Mouse (Mus musculus): ENCODE results near the gene Mrc2.

Mrc2 gene

GRCm38 (mm10) chr11:105390290-105390689 is 97.8 kb downstream of the Mrc2 start:
- no peak for DNase-seq (ENCODE audit: low read depth)

Data from naive thymus-derived CD4-positive, alpha-beta T cell, adult 2 months (primary cell).